8 mouse cellular contexts compared by ENCODE assay signal in genomic region chr7:35636229-35636628, GRCm38 (mm10). TPM values are rescaled to one million over a fixed set of nuclear protein-coding genes. Genes with fewer than 3 reads are reported as not detected.
DNase-seq lines count a peak whose midpoint lies in the region; ATAC-seq and TF ChIP-seq lines count a peak whose summit lies in the region.
"Had no signal": no experiment of that assay in that cellular context is flagged by ENCODE, and none has a peak within 500 bp of the region (broad histone marks: within the 10 kb centered on the region; RNA-seq: fewer than 3 reads in every experiment).

No protein-coding gene starts in this region.

- WGBS in hindbrain, embryonic 14.5 days: 72% methylated on average over 6 of the region's 6 CpGs
- 73% methylated on average over 6 of the region's 6 CpGs for WGBS in hindbrain, embryonic 13.5 days
- 84% methylated on average over 6 of the region's 6 CpGs for WGBS in thymus, adult 2 months

- H3K36me3 ChIP-seq in hindbrain, embryonic 14.5 days (replicated peaks; ENCODE audit: control insufficient read depth, insufficient read depth): peaks cover 69% of the 10 kb centered on the region
- H3K36me3 ChIP-seq in hindbrain, embryonic 13.5 days: peaks cover 67% of the 10 kb centered on the region
- peaks cover 35% of the 10 kb centered on the region for H3K36me3 ChIP-seq in thymus, adult 2 months (ENCODE audit: control insufficient read depth, insufficient read depth, low read length)

- TF ChIP-seq CTCF in thymus, adult 2 months (IDR thresholded peaks at IDR 0.05; ENCODE audit: borderline replicate concordance, control insufficient read depth, extremely low read depth, insufficient read depth, low read length, poor library complexity): no peak
- TF ChIP-seq CTCF in brain, embryonic 14.5 days (IDR thresholded peaks at IDR 0.05; ENCODE audit: borderline replicate concordance, extremely low read depth, insufficient read depth, insufficient read length): peak; percentile 72

- H3K9me3 ChIP-seq in hindbrain, embryonic 14.5 days (ENCODE audit: control insufficient read depth, low read length): no peaks in the 10 kb centered on the region
- no peaks in the 10 kb centered on the region for H3K9me3 ChIP-seq in hindbrain, embryonic 13.5 days
- H3K9me3 ChIP-seq: stomach, embryonic 15.5 days had no signal

- ATAC-seq in hindbrain, embryonic 14.5 days (ENCODE audit: low FRiP score): no peak
- ATAC-seq in hindbrain, embryonic 13.5 days (ENCODE audit: low FRiP score): no peak
- no peak for ATAC-seq in activated CD4-positive, CD25-positive, alpha-beta regulatory T cell, adult 4 months

- H3K27ac ChIP-seq in hindbrain, embryonic 14.5 days: no peak overlapping the region
- no peak overlapping the region for H3K27ac ChIP-seq in hindbrain, embryonic 13.5 days
- no peak overlapping the region for H3K27ac ChIP-seq in thymus, adult 2 months (ENCODE audit: control insufficient read depth, insufficient read depth, low read length)
- H3K27ac ChIP-seq: stomach, embryonic 15.5 days had no signal

- no peak for TF ChIP-seq POLR2A in thymus, adult 2 months (IDR thresholded peaks at IDR 0.05; ENCODE audit: control insufficient read depth, extremely low read depth, insufficient read depth, low read length, poor library complexity)
- no peak for TF ChIP-seq POLR2A in brain, embryonic 14.5 days (IDR thresholded peaks at IDR 0.05; ENCODE audit: borderline replicate concordance, extremely low read depth, insufficient read depth, insufficient read length, poor library complexity, severe bottlenecking)

- H3K4me1 ChIP-seq in hindbrain, embryonic 14.5 days (replicated peaks; ENCODE audit: control insufficient read depth, insufficient read depth, low read length): no peaks in the 10 kb centered on the region
- no peaks in the 10 kb centered on the region for H3K4me1 ChIP-seq in hindbrain, embryonic 13.5 days (replicated peaks)
- H3K4me1 ChIP-seq in thymus, adult 2 months (replicated peaks; ENCODE audit: control insufficient read depth, insufficient read depth, low read length): no peaks in the 10 kb centered on the region
- H3K4me1 ChIP-seq: stomach, embryonic 15.5 days had no signal

- H3K27me3 ChIP-seq in hindbrain, embryonic 14.5 days (ENCODE audit: control insufficient read depth, insufficient read depth, low read length): no peaks in the 10 kb centered on the region
- H3K27me3 ChIP-seq in hindbrain, embryonic 13.5 days: no peaks in the 10 kb centered on the region
- H3K27me3 ChIP-seq in thymus, adult 2 months (ENCODE audit: control insufficient read depth, insufficient read depth, low read length): no peaks in the 10 kb centered on the region
- H3K27me3 ChIP-seq: stomach, embryonic 15.5 days had no signal

- H3K4me2 ChIP-seq in hindbrain, embryonic 14.5 days (replicated peaks): no peak overlapping the region
- H3K4me2 ChIP-seq in hindbrain, embryonic 13.5 days: no peak overlapping the region
- H3K4me2 ChIP-seq: stomach, embryonic 15.5 days had no signal

- H3K9ac ChIP-seq in hindbrain, embryonic 14.5 days: no peak overlapping the region
- no peak overlapping the region for H3K9ac ChIP-seq in hindbrain, embryonic 13.5 days
- H3K9ac ChIP-seq: stomach, embryonic 15.5 days had no signal

- peak; percentile 71 for DNase-seq in hindbrain, embryonic 14.5 days (ENCODE audit: low spot score)
- peak; percentile 22 for DNase-seq in thymus, adult 2 months
- DNase-seq in thymus, adult 18-20 months: no peak
- peak; percentile 46 for DNase-seq in brain, embryonic 14.5 days (ENCODE audit: low read depth)
- peak; percentile 44 for DNase-seq in lung, postnatal 36 days

- no peak overlapping the region for H3K4me3 ChIP-seq in hindbrain, embryonic 14.5 days (replicated peaks; ENCODE audit: low read length)
- no peak overlapping the region for H3K4me3 ChIP-seq in hindbrain, embryonic 13.5 days
- no peak overlapping the region for H3K4me3 ChIP-seq in thymus, adult 2 months (ENCODE audit: control insufficient read depth, insufficient read depth, low read length)
- H3K4me3 ChIP-seq: stomach, embryonic 15.5 days had no signal

RNA-seq across cellular contexts. Expression of gene Pdcd5, which starts 11.1 kb away (rescaled TPM):
- polyA plus RNA-seq in hindbrain, embryonic 14.5 days (2014; fragmentation: Nextera tagmentation; extraction: Ambion mirVana): 245 and 288 TPM in 2 replicates
- polyA plus RNA-seq in hindbrain, embryonic 13.5 days (2015; fragmentation: Nextera tagmentation; extraction: Ambion mirVana): 245 and 251 TPM in 2 replicates
- 47.6 and 50.1 TPM in 2 replicates for polyA plus RNA-seq in thymus, adult 2 months (2012; rRNA removed)
- polyA plus RNA-seq in brain, embryonic 14.5 days (2012; rRNA removed): 138 and 144 TPM in 2 replicates
- polyA plus RNA-seq in activated CD4-positive, CD25-positive, alpha-beta regulatory T cell, adult 4 months (2017; shearing (Covaris generic)): 10 to 100 TPM; 56.8 to 86.6 TPM

RNA-seq across cellular contexts. Expression of gene Ankrd27, which starts 50.2 kb away (rescaled TPM):
- polyA plus RNA-seq in hindbrain, embryonic 14.5 days (2014; fragmentation: Nextera tagmentation; extraction: Ambion mirVana): 18.7 and 21.6 TPM in 2 replicates
- polyA plus RNA-seq in hindbrain, embryonic 13.5 days (2015; fragmentation: Nextera tagmentation; extraction: Ambion mirVana): 18.5 and 19.2 TPM in 2 replicates
- 41.6 and 44.9 TPM in 2 replicates for polyA plus RNA-seq in thymus, adult 2 months (2012; rRNA removed)
- 23.6 and 24.4 TPM in 2 replicates for polyA plus RNA-seq in brain, embryonic 14.5 days (2012; rRNA removed)
- polyA plus RNA-seq in activated CD4-positive, CD25-positive, alpha-beta regulatory T cell, adult 4 months (2017; shearing (Covaris generic)): 10 to 100 TPM; 36.5 to 46.8 TPM

RNA-seq across cellular contexts. Expression of gene Rgs9bp, which starts 50.8 kb away (rescaled TPM):
- 0.04 and 0.17 TPM in 2 replicates for polyA plus RNA-seq in hindbrain, embryonic 14.5 days (2014; fragmentation: Nextera tagmentation; extraction: Ambion mirVana)
- polyA plus RNA-seq in hindbrain, embryonic 13.5 days (2015; fragmentation: Nextera tagmentation; extraction: Ambion mirVana): 0.05 and 0.10 TPM in 2 replicates
- 0.26 TPM in 2 replicates for polyA plus RNA-seq in thymus, adult 2 months (2012; rRNA removed)
- 0.21 and 0.26 TPM in 2 replicates for polyA plus RNA-seq in brain, embryonic 14.5 days (2012; rRNA removed)
- under 1 TPM in 1 of 2 experiments, not detected in 1; 0.08 TPM for polyA plus RNA-seq in activated CD4-positive, CD25-positive, alpha-beta regulatory T cell, adult 4 months (2017; shearing (Covaris generic))

Comparison
In these comparisons a context has a peak if more than half of its experiments do, and no peak if none do; other contexts are left out.
1. DNase-seq: peak in hindbrain, embryonic 14.5 days (single experiment), thymus, adult 2 months (single experiment), brain, embryonic 14.5 days (single experiment) and lung, postnatal 36 days (single experiment); none in thymus, adult 18-20 months (0 of 2).